In the genomic region with DNA sequence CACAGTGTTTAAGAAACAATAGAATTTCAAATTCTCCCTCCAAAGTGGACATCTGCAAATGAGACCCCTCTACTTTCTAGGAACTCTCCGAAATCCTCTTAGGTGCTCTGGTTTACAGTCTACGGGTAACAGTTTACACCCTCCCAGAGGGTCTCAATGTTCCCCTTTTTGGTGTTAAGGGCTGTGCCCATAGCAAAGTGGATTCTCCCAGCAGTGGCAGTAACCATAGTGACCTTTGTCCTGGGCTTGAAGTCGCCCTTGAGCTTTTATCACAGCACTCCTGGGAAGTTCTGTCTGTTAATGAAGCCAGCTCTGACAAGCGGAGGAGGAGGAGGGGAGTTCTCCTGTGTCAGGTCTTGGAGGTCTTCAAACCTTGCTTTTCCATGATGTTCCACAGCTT, we compare ENCODE assay signal across 20 mouse cellular contexts.
DNase-seq lines count a peak whose midpoint lies in the region; ATAC-seq and TF ChIP-seq lines count a peak whose summit lies in the region.
"Had no signal": no experiment of that assay in that cellular context is flagged by ENCODE, and none has a peak within 500 bp of the region (broad histone marks: within the 10 kb centered on the region; RNA-seq: fewer than 3 reads in every experiment).

No protein-coding gene starts in this region.

- H3K4me1 ChIP-seq in hindbrain, embryonic 11.5 days (replicated peaks; ENCODE audit: control insufficient read depth, insufficient read depth, low read length): no peaks in the 10 kb centered on the region
- no peaks in the 10 kb centered on the region for H3K4me1 ChIP-seq in hindbrain, postnatal 0 days (ENCODE audit: insufficient read depth, low read length)
- H3K4me1 ChIP-seq in midbrain, embryonic 12.5 days: no peaks in the 10 kb centered on the region
- H3K4me1 ChIP-seq in midbrain, embryonic 16.5 days (ENCODE audit: control insufficient read depth, insufficient read depth, low read length): no peaks in the 10 kb centered on the region
- H3K4me1 ChIP-seq: embryonic facial prominence, embryonic 13.5 days; hindbrain, embryonic 12.5 days had no signal

- no peak for ATAC-seq in hindbrain, embryonic 11.5 days (ENCODE audit: low FRiP score)
- no peak for ATAC-seq in hindbrain, postnatal 0 days
- ATAC-seq in midbrain, embryonic 12.5 days (ENCODE audit: low FRiP score, low read depth): peak; percentile 65
- no peak for ATAC-seq in midbrain, embryonic 16.5 days
- ATAC-seq: activated CD4-positive, CD25-positive, alpha-beta regulatory T cell, adult 4 months; forebrain, embryonic 16.5 days; hindbrain, embryonic 16.5 days had no signal

- H3K27ac ChIP-seq in hindbrain, embryonic 11.5 days (ENCODE audit: low read depth, low read length): no peak overlapping the region
- H3K27ac ChIP-seq in hindbrain, postnatal 0 days: no peak overlapping the region
- H3K27ac ChIP-seq in midbrain, embryonic 12.5 days (replicated peaks): no peak overlapping the region
- no peak overlapping the region for H3K27ac ChIP-seq in midbrain, embryonic 16.5 days (ENCODE audit: low read length)
- H3K27ac ChIP-seq: embryonic facial prominence, embryonic 13.5 days; forebrain, embryonic 12.5 days; heart, embryonic 13.5 days; hindbrain, embryonic 12.5 days had no signal

- no peak overlapping the region for H3K4me3 ChIP-seq in hindbrain, embryonic 11.5 days (ENCODE audit: low read depth, low read length)
- no peak overlapping the region for H3K4me3 ChIP-seq in hindbrain, postnatal 0 days (ENCODE audit: low read length)
- H3K4me3 ChIP-seq in midbrain, embryonic 12.5 days: no peak overlapping the region
- H3K4me3 ChIP-seq in midbrain, embryonic 16.5 days (ENCODE audit: low read depth, low read length): no peak overlapping the region
- H3K4me3 ChIP-seq: embryonic facial prominence, embryonic 13.5 days; forebrain, embryonic 12.5 days; heart, embryonic 13.5 days; hindbrain, embryonic 12.5 days had no signal

- WGBS in hindbrain, embryonic 11.5 days: 42% methylated on average over 4 of the region's 4 CpGs
- WGBS in hindbrain, postnatal 0 days: 49% methylated on average over 4 of the region's 4 CpGs
- 26% methylated on average over 4 of the region's 4 CpGs for whole genome bisulfite sequencing in midbrain, embryonic 12.5 days
- WGBS in midbrain, embryonic 16.5 days: 34% methylated on average over 4 of the region's 4 CpGs

- H3K36me3 ChIP-seq in hindbrain, embryonic 11.5 days (ENCODE audit: control insufficient read depth, insufficient read depth, low read length): no peaks in the 10 kb centered on the region
- no peaks in the 10 kb centered on the region for H3K36me3 ChIP-seq in hindbrain, postnatal 0 days (ENCODE audit: insufficient read depth, low read length)
- H3K36me3 ChIP-seq in midbrain, embryonic 12.5 days: no peaks in the 10 kb centered on the region
- no peaks in the 10 kb centered on the region for H3K36me3 ChIP-seq in midbrain, embryonic 16.5 days (ENCODE audit: control insufficient read depth, insufficient read depth, low read length)
- H3K36me3 ChIP-seq: forebrain, embryonic 12.5 days; G1E; hindbrain, embryonic 12.5 days had no signal

- H3K4me2 ChIP-seq in hindbrain, embryonic 11.5 days (replicated peaks; ENCODE audit: low read depth, low read length): no peak overlapping the region
- H3K4me2 ChIP-seq in hindbrain, postnatal 0 days (ENCODE audit: low read depth, low read length): no peak overlapping the region
- H3K4me2 ChIP-seq in midbrain, embryonic 12.5 days (replicated peaks): no peak overlapping the region
- no peak overlapping the region for H3K4me2 ChIP-seq in midbrain, embryonic 16.5 days (ENCODE audit: low read length)
- H3K4me2 ChIP-seq: embryonic facial prominence, embryonic 13.5 days; forebrain, embryonic 12.5 days; heart, embryonic 13.5 days; hindbrain, embryonic 12.5 days had no signal

- peak; percentile 6 for DNase-seq in hindbrain, embryonic 11.5 days (ENCODE audit: low spot score)
- no peak for DNase-seq in hindbrain, postnatal 0 days (ENCODE audit: low spot score)
- peak; percentile 2 for DNase-seq in ZHBTc4 (ENCODE audit: low read depth, low spot score)
- DNase-seq in spleen, adult 12 weeks (ENCODE audit: low spot score): no peak
- DNase-seq: adrenal gland, postnatal 14 days; cerebellum, adult 2 months; cerebellum, postnatal 10 days; gastrocnemius, postnatal 10 days; heart, adult 18-20 months; heart, postnatal 36 days had no signal

- no peaks in the 10 kb centered on the region for H3K27me3 ChIP-seq in hindbrain, embryonic 11.5 days (ENCODE audit: control insufficient read depth, insufficient read depth, low read length)
- no peaks in the 10 kb centered on the region for H3K27me3 ChIP-seq in hindbrain, postnatal 0 days (ENCODE audit: insufficient read depth, low read length)
- H3K27me3 ChIP-seq in midbrain, embryonic 12.5 days: no peaks in the 10 kb centered on the region
- no peaks in the 10 kb centered on the region for H3K27me3 ChIP-seq in midbrain, embryonic 16.5 days (ENCODE audit: control insufficient read depth, insufficient read depth, low read depth, low read length)
- H3K27me3 ChIP-seq: embryonic facial prominence, embryonic 13.5 days; forebrain, embryonic 12.5 days; heart, embryonic 13.5 days; hindbrain, embryonic 12.5 days had no signal

- no peaks in the 10 kb centered on the region for H3K9me3 ChIP-seq in hindbrain, embryonic 11.5 days (ENCODE audit: control insufficient read depth, low read length)
- H3K9me3 ChIP-seq in hindbrain, postnatal 0 days (ENCODE audit: low read length): no peaks in the 10 kb centered on the region
- no peaks in the 10 kb centered on the region for H3K9me3 ChIP-seq in midbrain, embryonic 12.5 days
- no peaks in the 10 kb centered on the region for H3K9me3 ChIP-seq in midbrain, embryonic 16.5 days (replicated peaks; ENCODE audit: control insufficient read depth, low read length, poor library complexity, severe bottlenecking)
- H3K9me3 ChIP-seq: embryonic facial prominence, embryonic 13.5 days; forebrain, embryonic 12.5 days; G1E; heart, embryonic 13.5 days; hindbrain, embryonic 12.5 days had no signal

- TF ChIP-seq CTCF in hindbrain, postnatal 0 days (IDR thresholded peaks at IDR 0.05; ENCODE audit: low read depth): no peak

- H3K9ac ChIP-seq in hindbrain, embryonic 11.5 days (ENCODE audit: low read depth, low read length): no peak overlapping the region
- H3K9ac ChIP-seq in hindbrain, postnatal 0 days (replicated peaks; ENCODE audit: low read length): no peak overlapping the region
- H3K9ac ChIP-seq in midbrain, embryonic 12.5 days (replicated peaks): no peak overlapping the region
- H3K9ac ChIP-seq in midbrain, embryonic 16.5 days (ENCODE audit: low read depth, low read length): no peak overlapping the region
- H3K9ac ChIP-seq: embryonic facial prominence, embryonic 13.5 days; forebrain, embryonic 12.5 days; heart, embryonic 13.5 days; hindbrain, embryonic 12.5 days had no signal

Comparison
In these comparisons a context has a peak if more than half of its experiments do, and no peak if none do; other contexts are left out.
1. DNase-seq: peak in hindbrain, embryonic 11.5 days (single experiment) and ZHBTc4 (single experiment); none in hindbrain, postnatal 0 days (single experiment) and spleen, adult 12 weeks (single experiment).